Mouse (Mus musculus) lung, adult 2 months (tissue): Measurements from ENCODE around the gene L3mbtl4. TPM values are rescaled to one million over a fixed set of nuclear protein-coding genes. Genes with fewer than 3 reads are reported as not detected.

Experiments
- DNase-seq: peaks from one replicate; pipeline ENCODE4 v3.0.0; 2022
- H3K4me1 ChIP-seq: fragments of 200-500 bp; 2 replicates; pipeline ENCODE4 v1.6.1; 2011; ENCODE audit warnings: low read length; ENCODE audit not compliant: control insufficient read depth, insufficient read depth
- H3K4me3 ChIP-seq: fragments of 200-500 bp; replicated peaks from 2 replicates; pipeline ENCODE3; 2011; ENCODE audit warnings: low read depth, mild to moderate bottlenecking, control low read depth, low read length; ENCODE audit errors: extremely low read depth
- CTCF ChIP-seq: fragments of 200-500 bp; IDR thresholded peaks from 2 replicates; pipeline ENCODE4 v1.5.1; 2011; ENCODE audit warnings: mild to moderate bottlenecking, low read length, control low read depth; ENCODE audit not compliant: insufficient read depth
- POLR2A ChIP-seq: fragments of 200-500 bp; IDR thresholded peaks from 2 replicates; pipeline ENCODE4 v1.6.1; 2011; ENCODE audit warnings: low read depth, mild to moderate bottlenecking, control low read depth, low read length, borderline replicate concordance; ENCODE audit errors: extremely low read depth
- WGBS: fragments of 180-500 bp; shearing (Covaris S2); methylation state at CpG from one replicate; pipeline ENCODE4 v1.1.7; 2018; 5-methylcytosine and 5-hydroxymethylcytosine counted together
- polyA plus RNA-seq: library from polyadenylated mRNA; depleted of rRNA; stranded (reverse); fragments of >200 nt; gene quantifications from 2 replicates; pipeline ENCODE4 v1.2.3, GENCODE M21; 2012

L3mbtl4 gene
- polyA plus RNA-seq, 1 experiment, result not detected

- 77% methylated on average over 7 of the region's 7 CpGs for WGBS
- Histone ChIP-seq H3K4me1 (no peaks in the 10 kb centered on the region), H3K4me3 (no peak overlapping the region)
- no peak for DNase-seq
- TF ChIP-seq POLR2A (no peak), CTCF (no peak)
These were observed 479.5 kb downstream of the L3mbtl4 start for GRCm38 (mm10) chr17:68753112-68753511.

- 87% methylated on average over 11 of the region's 11 CpGs for WGBS
- TF ChIP-seq CTCF, result no peak
- no peak for TF ChIP-seq POLR2A
- Histone ChIP-seq H3K4me3 (no peak overlapping the region), H3K4me1 (no peaks in the 10 kb centered on the region)
- no peak for DNase-seq
These were observed 481.2 kb downstream of the L3mbtl4 start for GRCm38 (mm10) chr17:68754789-68755188.

- H3K4me3 ChIP-seq, result no peak overlapping the region
- DNase-seq, result no peak
- WGBS, result 47% methylated on average over 5 of the region's 5 CpGs
- TF ChIP-seq POLR2A (no peak), CTCF (no peak)
- no peaks in the 10 kb centered on the region for H3K4me1 ChIP-seq
These were observed 484.8 kb downstream of the L3mbtl4 start for GRCm38 (mm10) chr17:68758428-68758827.

DNA sequence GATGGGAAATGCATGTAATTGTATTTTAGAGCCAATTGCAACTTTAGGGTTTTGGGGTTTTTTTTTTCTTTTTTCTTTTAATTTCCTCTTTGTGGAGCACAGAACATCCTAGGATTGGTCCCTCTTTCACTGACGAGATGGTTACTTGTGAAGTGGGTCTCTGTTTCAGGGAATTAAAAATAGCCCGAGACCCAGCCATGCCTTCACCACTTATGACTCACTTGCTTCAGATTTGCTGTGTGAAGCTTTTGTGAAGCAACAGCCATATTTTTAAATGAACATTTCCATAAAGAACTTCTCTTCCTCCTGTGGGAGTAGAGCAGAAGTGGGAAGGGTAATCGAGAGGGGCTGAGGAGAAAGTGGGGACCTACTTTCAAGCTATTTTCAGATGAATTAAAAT is 485.3 kb downstream of the L3mbtl4 start:
- H3K4me1 ChIP-seq, result no peaks in the 10 kb centered on the region
- WGBS, result 74% methylated on average over 3 of the region's 3 CpGs
- no peak for DNase-seq

GRCm38 (mm10) chr17:68759978-68760377 is 486.4 kb downstream of the L3mbtl4 start:
- WGBS, result 83% methylated on average over 1 of the region's 1 CpGs
- Histone ChIP-seq H3K4me1 (no peaks in the 10 kb centered on the region), H3K4me3 (no peak overlapping the region)
- no peak for DNase-seq
- no peak for TF ChIP-seq POLR2A
- TF ChIP-seq CTCF, result no peak

More for the DNA sequence above, 485.3 kb downstream of the L3mbtl4 start:
- TF ChIP-seq POLR2A (no peak), CTCF (no peak)
- H3K4me3 ChIP-seq, result no peak overlapping the region

DNA sequence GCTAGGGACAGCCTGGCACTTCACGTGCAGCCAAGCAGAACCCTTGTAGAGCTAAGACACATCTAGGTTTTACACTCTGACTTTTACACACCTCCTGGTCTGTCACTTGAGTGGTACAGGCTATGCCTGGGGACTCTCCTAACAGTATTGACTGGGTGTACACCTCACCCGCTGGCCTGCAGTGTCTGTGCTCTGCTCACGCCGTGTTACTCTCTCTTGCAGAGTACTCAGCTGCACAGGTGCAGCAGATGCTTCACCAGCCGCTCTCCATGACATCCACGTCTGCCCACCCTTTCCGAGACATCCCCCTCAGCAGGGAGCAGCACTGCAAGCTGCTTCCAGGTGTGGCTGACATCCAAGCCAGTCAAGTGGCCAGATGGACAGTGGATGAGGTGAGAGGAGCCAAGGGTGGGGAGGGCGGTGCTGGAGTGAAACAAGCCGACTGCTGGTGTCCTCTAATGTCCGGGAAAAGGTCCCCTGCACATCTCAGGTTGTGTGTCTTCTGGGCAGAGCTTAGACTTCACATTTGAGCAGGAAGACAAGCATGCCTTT is 490.8 kb downstream of the L3mbtl4 start:
- no peaks in the 10 kb centered on the region for H3K4me1 ChIP-seq
- no peak for DNase-seq
- H3K4me3 ChIP-seq, result no peak overlapping the region
- TF ChIP-seq POLR2A (no peak), CTCF (no peak)
- 77% methylated on average over 10 of the region's 10 CpGs for WGBS

DNA sequence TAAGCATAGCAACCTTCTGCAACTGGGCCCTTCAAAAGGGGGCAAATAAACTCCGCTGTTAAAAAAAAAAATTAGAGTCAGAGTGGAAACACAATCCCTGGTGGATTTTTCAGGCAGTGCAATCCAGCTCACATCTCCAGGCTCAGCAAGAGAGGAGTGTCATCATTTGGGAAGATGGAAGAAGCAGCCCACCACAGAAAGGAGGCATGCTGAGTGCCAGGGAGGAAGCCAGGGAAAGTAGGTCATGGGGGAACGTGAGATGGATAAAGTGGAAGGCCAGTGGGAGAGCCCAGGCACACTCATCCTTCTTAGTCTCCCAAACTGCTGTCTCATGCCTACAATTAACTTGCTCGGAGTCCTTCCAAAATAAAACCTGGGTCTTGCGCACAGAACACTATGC is 496.0 kb downstream of the L3mbtl4 start:
- TF ChIP-seq CTCF, result no peak
- no peak for TF ChIP-seq POLR2A

GRCm38 (mm10) chr17:68771046-68771750 is 497.6 kb downstream of the L3mbtl4 start:
- no peak for DNase-seq
- Histone ChIP-seq H3K4me1 (no peaks in the 10 kb centered on the region), H3K4me3 (no peak overlapping the region)
- no peak for TF ChIP-seq CTCF
- no peak for TF ChIP-seq POLR2A
- 46% methylated on average over 7 of the region's 7 CpGs for whole genome bisulfite sequencing

More for the DNA sequence above, 496.0 kb downstream of the L3mbtl4 start:
- 76% methylated on average over 4 of the region's 4 CpGs for WGBS
- DNase-seq, result no peak
- Histone ChIP-seq H3K4me3 (no peak overlapping the region), H3K4me1 (no peaks in the 10 kb centered on the region)

DNA sequence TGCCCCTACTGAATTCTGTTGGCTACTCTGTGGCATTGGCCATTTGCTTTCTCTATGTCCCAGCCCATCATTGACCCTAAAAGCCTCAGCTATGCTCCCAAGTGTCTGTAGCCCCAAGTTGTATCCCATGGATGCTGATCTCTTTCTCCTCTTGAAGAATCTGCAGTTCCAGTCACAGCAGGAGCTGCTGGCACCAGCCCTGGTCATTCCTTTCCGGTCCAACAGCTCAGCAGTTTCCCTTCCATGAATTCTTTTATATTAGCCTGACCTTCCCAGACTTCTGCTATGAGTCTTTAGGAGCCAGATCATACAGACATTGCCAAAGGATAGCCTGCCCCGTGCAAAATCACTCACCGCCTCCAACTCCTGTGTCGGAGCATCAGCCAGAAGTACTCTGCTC is 520.1 kb downstream of the L3mbtl4 start:
- Histone ChIP-seq H3K4me1 (no peaks in the 10 kb centered on the region), H3K4me3 (no peak overlapping the region)
- no peak for DNase-seq
- TF ChIP-seq CTCF (no peak), POLR2A (no peak)
- 73% methylated on average over 4 of the region's 4 CpGs for whole genome bisulfite sequencing

DNA sequence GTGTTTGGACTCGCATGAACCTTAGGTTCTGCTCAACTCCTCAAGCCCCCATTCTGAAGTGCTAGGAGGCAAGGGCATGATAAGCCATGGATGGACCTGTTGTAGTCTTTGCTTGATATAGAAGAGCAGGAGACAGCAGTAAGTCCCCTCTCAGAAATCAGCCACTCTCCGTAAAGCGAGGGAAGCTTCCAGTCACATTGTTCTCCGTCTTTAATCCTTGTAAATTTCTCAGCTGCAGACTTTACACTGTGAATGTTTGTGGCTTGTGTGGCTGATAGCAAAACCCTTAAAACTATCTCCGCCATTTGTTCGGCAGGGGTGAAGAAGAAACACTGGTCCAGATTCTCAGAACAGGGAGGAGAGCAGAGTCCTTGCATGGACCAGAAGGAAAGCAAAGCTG is 552.7 kb downstream of the L3mbtl4 start, which contains the start of gene Tmem200c:
Tmem200c (plus strand) TSS at position 301 of the 400 bp plus-strand sequence.
- TF ChIP-seq POLR2A (no peak), CTCF (no peak)
- WGBS, result 75% methylated on average over 6 of the region's 6 CpGs
- Histone ChIP-seq H3K4me1 (no peaks in the 10 kb centered on the region), H3K4me3 (no peak within 1 kb of the TSS)
- DNase-seq, result no peak
